Mouse (Mus musculus): ENCODE measurements around the gene Fetub. TPM values are rescaled to one million over a fixed set of nuclear protein-coding genes. Genes with fewer than 3 reads are reported as not detected.
"Not testable (repeated sequence)": the region's sequence is repeated elsewhere in the genome, so short reads cannot be mapped to it uniquely, and the experiment has no call there.

Gene Fetub
- polyA plus RNA-seq, 1 experiment from 2014 or later, result not detected

DNA sequence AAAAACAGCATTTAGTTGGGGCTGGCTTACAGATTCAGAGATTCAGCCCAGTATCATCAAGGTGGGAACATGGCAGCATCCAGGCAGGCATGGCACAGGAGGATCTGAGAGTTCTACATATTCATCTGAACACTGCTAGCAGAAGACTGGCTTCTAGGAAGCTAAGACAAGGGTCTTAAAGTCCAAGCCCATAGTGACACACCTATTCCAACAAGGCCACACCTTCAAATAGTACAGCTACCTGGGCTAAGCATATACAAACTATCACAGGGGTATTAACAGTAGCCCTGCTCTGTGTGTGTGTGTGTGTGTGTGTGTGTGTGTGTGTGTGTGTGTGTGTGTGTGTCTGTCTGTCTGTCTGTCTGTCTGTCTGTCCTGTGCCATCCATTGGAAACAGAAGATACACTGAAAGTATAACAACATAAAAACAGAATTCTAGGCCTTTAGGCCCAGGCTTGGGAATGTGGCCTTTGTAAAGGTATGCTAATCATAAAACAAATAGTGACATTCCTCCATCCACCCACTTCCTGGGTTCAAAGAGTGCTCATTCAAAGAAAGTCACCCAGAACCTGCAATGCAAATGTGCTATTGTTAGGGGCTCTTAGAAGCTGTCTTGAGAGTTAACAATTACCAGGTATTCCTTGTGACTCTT, 23.8 kb downstream of the Fetub start:
- not testable (repeated sequence) for H3K4me1 ChIP-seq (ENCODE audit: control insufficient read depth, insufficient read depth, low read length); H3K9me3 ChIP-seq (ENCODE audit: control insufficient read depth, low read length); H3K27ac ChIP-seq (ENCODE audit: low read depth, low read length); H3K4me3 ChIP-seq (ENCODE audit: low read length); ATAC-seq (ENCODE audit: low FRiP score, low TSS enrichment); H3K36me3 ChIP-seq (ENCODE audit: control insufficient read depth, insufficient read depth, low read length); H3K4me2 ChIP-seq (replicated peaks; ENCODE audit: low read depth, low read length); H3K27me3 ChIP-seq (ENCODE audit: control insufficient read depth, insufficient read depth, low read length); H3K9ac ChIP-seq (ENCODE audit: low read depth, low read length)

GRCm38 (mm10) chr16:22947371-22947770, 29.2 kb downstream of the Fetub start:
- no peaks in the 10 kb centered on the region for H3K36me3 ChIP-seq (ENCODE audit: control insufficient read depth, insufficient read depth, low read length)
- no peak overlapping the region for H3K4me2 ChIP-seq (replicated peaks; ENCODE audit: low read depth, low read length)
- no peaks in the 10 kb centered on the region for H3K9me3 ChIP-seq (ENCODE audit: control insufficient read depth, low read length)
- ATAC-seq (ENCODE audit: low FRiP score, low TSS enrichment), result no peak
- no peaks in the 10 kb centered on the region for H3K27me3 ChIP-seq (ENCODE audit: control insufficient read depth, insufficient read depth, low read length)
- WGBS, result 89% methylated on average over 2 of the region's 2 CpGs
- H3K27ac ChIP-seq (ENCODE audit: low read depth, low read length), result no peak overlapping the region
- H3K4me3 ChIP-seq (ENCODE audit: low read length), result no peak overlapping the region
- no peak overlapping the region for H3K9ac ChIP-seq (ENCODE audit: low read depth, low read length)
- H3K4me1 ChIP-seq (ENCODE audit: control insufficient read depth, insufficient read depth, low read length), result no peaks in the 10 kb centered on the region

- no peak within 1 kb of the TSS for H3K4me2 ChIP-seq (replicated peaks; ENCODE audit: low read depth, low read length)
- WGBS, result 93% methylated on average over 6 of the region's 6 CpGs
- no peaks in the 10 kb centered on the region for H3K4me1 ChIP-seq (ENCODE audit: control insufficient read depth, insufficient read depth, low read length)
- no peak within 1 kb of the TSS for H3K9ac ChIP-seq (ENCODE audit: low read depth, low read length)
- H3K27ac ChIP-seq (ENCODE audit: low read depth, low read length), result no peak within 1 kb of the TSS
- no peak within 1 kb of the TSS for H3K4me3 ChIP-seq (ENCODE audit: low read length)
- no peak for ATAC-seq (ENCODE audit: low FRiP score, low TSS enrichment)
- H3K9me3 ChIP-seq (ENCODE audit: control insufficient read depth, low read length), result no peaks in the 10 kb centered on the region
- no peaks in the 10 kb centered on the region for H3K27me3 ChIP-seq (ENCODE audit: control insufficient read depth, insufficient read depth, low read length)
- no peaks in the 10 kb centered on the region for H3K36me3 ChIP-seq (ENCODE audit: control insufficient read depth, insufficient read depth, low read length)
These were observed 32.8 kb downstream of the Fetub start, which contains the start of gene Hrg for GRCm38 (mm10) chr16:22950840-22951395. TSS of gene Hrg (plus strand) at chr16:22951072.

GRCm38 (mm10) chr16:22953069-22953468, 34.9 kb downstream of the Fetub start:
- 53% methylated on average over 4 of the region's 4 CpGs for WGBS
- Histone ChIP-seq H3K4me1 (ENCODE audit: control insufficient read depth, insufficient read depth, low read length) (no peaks in the 10 kb centered on the region), H3K4me2 (replicated peaks; ENCODE audit: low read depth, low read length) (no peak overlapping the region), H3K9ac (ENCODE audit: low read depth, low read length) (no peak overlapping the region), H3K4me3 (ENCODE audit: low read length) (no peak overlapping the region), H3K36me3 (ENCODE audit: control insufficient read depth, insufficient read depth, low read length) (no peaks in the 10 kb centered on the region), H3K27ac (ENCODE audit: low read depth, low read length) (no peak overlapping the region), H3K9me3 (ENCODE audit: control insufficient read depth, low read length) (no peaks in the 10 kb centered on the region), H3K27me3 (ENCODE audit: control insufficient read depth, insufficient read depth, low read length) (no peaks in the 10 kb centered on the region)
- no peak for ATAC-seq (ENCODE audit: low FRiP score, low TSS enrichment)

DNA sequence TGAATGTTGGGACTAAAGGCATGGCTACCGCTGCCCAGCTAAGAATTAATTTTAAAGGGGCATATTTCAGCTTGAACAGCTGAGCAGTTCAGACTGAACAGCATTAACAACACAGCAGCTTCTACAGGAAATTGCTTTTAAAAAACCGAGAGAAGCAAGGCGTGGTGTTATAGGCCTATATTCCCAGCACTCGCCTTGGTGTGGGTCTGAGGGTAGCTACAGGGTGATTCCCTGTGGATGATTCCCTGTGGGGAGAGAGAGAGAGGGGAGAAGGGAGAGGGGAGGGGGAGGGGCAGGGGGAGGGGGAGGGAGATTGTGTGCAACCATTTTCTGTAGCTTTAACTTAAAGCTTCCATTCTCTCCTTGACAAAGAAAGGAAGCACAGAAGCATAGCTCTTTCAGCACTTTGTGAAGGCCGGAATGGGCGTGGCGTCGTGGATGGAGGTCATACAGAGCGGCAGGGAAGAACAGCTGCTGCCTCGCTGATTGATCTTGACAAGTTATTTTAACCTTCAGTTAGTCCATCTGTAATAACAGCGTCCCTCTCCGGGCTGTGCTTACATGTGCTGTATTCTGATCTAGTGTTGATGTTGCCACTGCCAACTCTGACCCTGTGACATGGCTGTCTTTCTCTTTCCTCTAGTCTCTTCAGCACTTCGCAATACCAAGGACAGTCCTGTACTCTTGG, 37.4 kb downstream of the Fetub start:
- Histone ChIP-seq H3K9ac (ENCODE audit: low read depth, low read length) (no peak overlapping the region), H3K27ac (ENCODE audit: low read depth, low read length) (no peak overlapping the region), H3K9me3 (ENCODE audit: control insufficient read depth, low read length) (no peaks in the 10 kb centered on the region), H3K4me2 (replicated peaks; ENCODE audit: low read depth, low read length) (no peak overlapping the region), H3K27me3 (ENCODE audit: control insufficient read depth, insufficient read depth, low read length) (no peaks in the 10 kb centered on the region), H3K36me3 (ENCODE audit: control insufficient read depth, insufficient read depth, low read length) (no peaks in the 10 kb centered on the region), H3K4me3 (ENCODE audit: low read length) (no peak overlapping the region), H3K4me1 (ENCODE audit: control insufficient read depth, insufficient read depth, low read length) (no peaks in the 10 kb centered on the region)
- ATAC-seq (ENCODE audit: low FRiP score, low TSS enrichment), result no peak
- 62% methylated on average over 13 of the region's 13 CpGs for WGBS

GRCm38 (mm10) chr16:22956085-22956439, 37.9 kb downstream of the Fetub start:
- 81% methylated on average over 11 of the region's 11 CpGs for WGBS
- Histone ChIP-seq H3K4me3 (ENCODE audit: low read length) (no peak overlapping the region), H3K36me3 (ENCODE audit: control insufficient read depth, insufficient read depth, low read length) (no peaks in the 10 kb centered on the region), H3K9me3 (ENCODE audit: control insufficient read depth, low read length) (no peaks in the 10 kb centered on the region), H3K9ac (ENCODE audit: low read depth, low read length) (no peak overlapping the region), H3K4me1 (ENCODE audit: control insufficient read depth, insufficient read depth, low read length) (no peaks in the 10 kb centered on the region), H3K27ac (ENCODE audit: low read depth, low read length) (no peak overlapping the region), H3K27me3 (ENCODE audit: control insufficient read depth, insufficient read depth, low read length) (no peaks in the 10 kb centered on the region), H3K4me2 (replicated peaks; ENCODE audit: low read depth, low read length) (no peak overlapping the region)
- ATAC-seq (ENCODE audit: low FRiP score, low TSS enrichment), result no peak

DNA sequence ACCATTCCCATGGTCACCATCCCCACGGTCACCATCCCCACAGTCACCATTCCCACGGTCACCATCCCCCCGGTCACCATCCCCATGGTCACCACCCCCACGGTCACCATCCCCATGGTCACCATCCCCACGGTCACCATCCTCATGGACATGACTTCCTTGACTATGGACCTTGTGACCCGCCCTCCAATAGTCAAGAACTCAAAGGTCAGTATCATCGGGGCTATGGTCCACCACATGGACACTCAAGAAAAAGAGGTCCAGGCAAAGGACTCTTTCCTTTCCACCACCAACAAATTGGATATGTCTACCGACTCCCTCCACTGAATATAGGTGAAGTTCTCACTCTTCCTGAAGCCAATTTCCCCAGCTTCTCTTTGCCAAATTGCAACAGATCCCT, 42.9 kb downstream of the Fetub start:
- H3K36me3 ChIP-seq (ENCODE audit: control insufficient read depth, insufficient read depth, low read length), result no peaks in the 10 kb centered on the region
- H3K4me3 ChIP-seq (ENCODE audit: low read length), result no peak overlapping the region
- 96% methylated on average over 8 of the region's 8 CpGs for WGBS
- H3K27ac ChIP-seq (ENCODE audit: low read depth, low read length), result no peak overlapping the region
- H3K9ac ChIP-seq (ENCODE audit: low read depth, low read length), result no peak overlapping the region
- H3K27me3 ChIP-seq (ENCODE audit: control insufficient read depth, insufficient read depth, low read length), result no peaks in the 10 kb centered on the region
- no peaks in the 10 kb centered on the region for H3K4me1 ChIP-seq (ENCODE audit: control insufficient read depth, insufficient read depth, low read length)
- no peak overlapping the region for H3K4me2 ChIP-seq (replicated peaks; ENCODE audit: low read depth, low read length)
- ATAC-seq (ENCODE audit: low FRiP score, low TSS enrichment), result no peak
- H3K9me3 ChIP-seq (ENCODE audit: control insufficient read depth, low read length), result no peaks in the 10 kb centered on the region

DNA sequence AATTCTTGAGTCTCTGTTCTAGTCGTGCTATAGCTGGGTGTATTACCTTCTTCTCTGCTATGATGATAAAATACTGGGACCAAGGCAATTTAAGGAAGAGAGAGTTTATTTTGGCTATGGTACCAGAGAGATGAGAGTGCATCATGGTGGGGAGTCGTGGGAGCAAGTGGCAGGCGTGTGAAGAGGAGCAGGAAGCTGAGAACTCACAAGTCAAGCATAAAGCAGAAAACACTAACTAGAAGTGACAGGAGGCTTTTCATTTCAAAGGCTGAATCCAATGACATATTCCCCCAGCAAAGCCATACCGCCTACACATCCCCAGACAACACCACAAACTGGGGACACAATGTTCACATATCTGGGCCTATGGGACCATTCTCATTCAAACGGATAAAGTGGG, 44.1 kb downstream of the Fetub start:
- Histone ChIP-seq H3K4me2 (replicated peaks; ENCODE audit: low read depth, low read length) (no peak overlapping the region), H3K4me3 (ENCODE audit: low read length) (no peak overlapping the region), H3K27me3 (ENCODE audit: control insufficient read depth, insufficient read depth, low read length) (no peaks in the 10 kb centered on the region), H3K9ac (ENCODE audit: low read depth, low read length) (no peak overlapping the region), H3K27ac (ENCODE audit: low read depth, low read length) (no peak overlapping the region), H3K36me3 (ENCODE audit: control insufficient read depth, insufficient read depth, low read length) (no peaks in the 10 kb centered on the region), H3K4me1 (ENCODE audit: control insufficient read depth, insufficient read depth, low read length) (no peaks in the 10 kb centered on the region), H3K9me3 (ENCODE audit: control insufficient read depth, low read length) (no peaks in the 10 kb centered on the region)
- no peak for ATAC-seq (ENCODE audit: low FRiP score, low TSS enrichment)
- 81% methylated on average over 5 of the region's 5 CpGs for WGBS

DNA sequence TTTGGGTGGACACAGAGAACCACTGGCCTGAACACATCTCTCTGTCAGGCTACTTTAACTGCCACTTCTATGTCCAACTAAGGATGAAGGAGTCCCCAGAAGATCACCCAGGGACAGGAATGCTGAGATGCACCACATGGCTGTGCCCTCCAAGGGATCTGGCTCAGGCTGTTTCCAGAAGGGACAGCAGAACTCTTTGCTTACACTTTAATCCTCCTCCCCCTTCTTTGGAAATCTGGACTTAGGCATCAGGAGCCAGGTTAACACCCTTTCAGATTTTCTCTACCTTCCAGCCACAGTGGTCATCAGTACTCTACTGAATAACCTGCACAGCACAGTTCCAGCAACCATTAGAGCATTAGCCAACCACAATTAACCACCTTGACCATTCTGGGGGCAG, 45.2 kb downstream of the Fetub start:
- H3K4me3 ChIP-seq (ENCODE audit: low read length), result no peak overlapping the region
- no peak for ATAC-seq (ENCODE audit: low FRiP score, low TSS enrichment)
- no peak overlapping the region for H3K27ac ChIP-seq (ENCODE audit: low read depth, low read length)
- no peaks in the 10 kb centered on the region for H3K9me3 ChIP-seq (ENCODE audit: control insufficient read depth, low read length)
- no peak overlapping the region for H3K4me2 ChIP-seq (replicated peaks; ENCODE audit: low read depth, low read length)
- no peaks in the 10 kb centered on the region for H3K36me3 ChIP-seq (ENCODE audit: control insufficient read depth, insufficient read depth, low read length)
- H3K9ac ChIP-seq (ENCODE audit: low read depth, low read length), result no peak overlapping the region
- no peaks in the 10 kb centered on the region for H3K27me3 ChIP-seq (ENCODE audit: control insufficient read depth, insufficient read depth, low read length)
- H3K4me1 ChIP-seq (ENCODE audit: control insufficient read depth, insufficient read depth, low read length), result no peaks in the 10 kb centered on the region
